Mouse (Mus musculus): ENCODE measurements at regions not wholly inside any gene's neighbourhood (a gene's known extent, or its start where the extent isn't known, plus 50 kb on each side); places are given as distances from the start of the nearest gene placed in this dataset.

- Histone ChIP-seq H3K27ac (ENCODE audit: insufficient read depth, low read length) (no peak overlapping the region), H3K4me1 (ENCODE audit: control insufficient read depth, insufficient read depth, low read length) (no peaks in the 10 kb centered on the region), H3K27me3 (ENCODE audit: control insufficient read depth, insufficient read depth, low read length) (no peaks in the 10 kb centered on the region), H3K4me3 (replicated peaks; ENCODE audit: insufficient read depth, low read depth, low read length) (no peak overlapping the region)
- no peak for TF ChIP-seq CTCF (IDR thresholded peaks at IDR 0.05; ENCODE audit: borderline replicate concordance, insufficient read depth, low read depth, low read length)
- no peak for TF ChIP-seq POLR2A (IDR thresholded peaks at IDR 0.05; ENCODE audit: borderline replicate concordance, insufficient read depth, low read length)
- 16% methylated on average over 2 of the region's 2 CpGs for WGBS
- DNase-seq = no peak
Measured at GRCm38 (mm10) chr13:31715683-31716082, 90.1 kb downstream of the Foxf2 start.

GRCm38 (mm10) chr13:31716771-31717170, 89.7 kb upstream of the Foxc1 start:
- no peak overlapping the region for H3K27ac ChIP-seq (ENCODE audit: insufficient read depth, low read length)
- no peak overlapping the region for H3K4me3 ChIP-seq (replicated peaks; ENCODE audit: insufficient read depth, low read depth, low read length)
- 33% methylated on average over 2 of the region's 2 CpGs for WGBS
- DNase-seq = no peak
- H3K4me1 ChIP-seq (ENCODE audit: control insufficient read depth, insufficient read depth, low read length) = no peaks in the 10 kb centered on the region
- TF ChIP-seq POLR2A (IDR thresholded peaks at IDR 0.05; ENCODE audit: borderline replicate concordance, insufficient read depth, low read length) (no peak), CTCF (IDR thresholded peaks at IDR 0.05; ENCODE audit: borderline replicate concordance, insufficient read depth, low read depth, low read length) (no peak)
- H3K27me3 ChIP-seq (ENCODE audit: control insufficient read depth, insufficient read depth, low read length) = no peaks in the 10 kb centered on the region

GRCm38 (mm10) chr13:31720731-31721130, 85.7 kb upstream of the Foxc1 start:
- no peaks in the 10 kb centered on the region for H3K27me3 ChIP-seq (ENCODE audit: control insufficient read depth, insufficient read depth, low read length)
- TF ChIP-seq CTCF (IDR thresholded peaks at IDR 0.05; ENCODE audit: borderline replicate concordance, insufficient read depth, low read depth, low read length) (no peak), POLR2A (IDR thresholded peaks at IDR 0.05; ENCODE audit: borderline replicate concordance, insufficient read depth, low read length) (no peak)
- DNase-seq = no peak
- WGBS = 34% methylated on average over 2 of the region's 2 CpGs
- H3K27ac ChIP-seq (ENCODE audit: insufficient read depth, low read length) = no peak overlapping the region
- H3K4me1 ChIP-seq (ENCODE audit: control insufficient read depth, insufficient read depth, low read length) = no peaks in the 10 kb centered on the region
- H3K4me3 ChIP-seq (replicated peaks; ENCODE audit: insufficient read depth, low read depth, low read length) = no peak overlapping the region

GRCm38 (mm10) chr13:31728862-31729261, 77.6 kb upstream of the Foxc1 start:
- no peak for DNase-seq
- Histone ChIP-seq H3K27me3 (ENCODE audit: control insufficient read depth, insufficient read depth, low read length) (no peaks in the 10 kb centered on the region), H3K4me1 (ENCODE audit: control insufficient read depth, insufficient read depth, low read length) (no peaks in the 10 kb centered on the region), H3K4me3 (replicated peaks; ENCODE audit: insufficient read depth, low read depth, low read length) (no peak overlapping the region), H3K27ac (ENCODE audit: insufficient read depth, low read length) (no peak overlapping the region)
- WGBS = 91% methylated on average over 2 of the region's 2 CpGs
- no peak for TF ChIP-seq POLR2A (IDR thresholded peaks at IDR 0.05; ENCODE audit: borderline replicate concordance, insufficient read depth, low read length)

GRCm38 (mm10) chr13:31746276-31746675, 60.2 kb upstream of the Foxc1 start:
- 84% methylated on average over 1 of the region's 1 CpGs for WGBS
- TF ChIP-seq POLR2A (IDR thresholded peaks at IDR 0.05; ENCODE audit: borderline replicate concordance, insufficient read depth, low read length) (no peak), CTCF (IDR thresholded peaks at IDR 0.05; ENCODE audit: borderline replicate concordance, insufficient read depth, low read depth, low read length) (no peak)
- Histone ChIP-seq H3K4me1 (ENCODE audit: control insufficient read depth, insufficient read depth, low read length) (no peaks in the 10 kb centered on the region), H3K27ac (ENCODE audit: insufficient read depth, low read length) (no peak overlapping the region), H3K27me3 (ENCODE audit: control insufficient read depth, insufficient read depth, low read length) (no peaks in the 10 kb centered on the region), H3K4me3 (replicated peaks; ENCODE audit: insufficient read depth, low read depth, low read length) (no peak overlapping the region)
- DNase-seq = no peak
